Mouse (Mus musculus) neural tube, embryonic 14.5 days (tissue): ENCODE results near the gene Mbd4. TPM values are rescaled to one million over a fixed set of nuclear protein-coding genes. Genes with fewer than 3 reads are reported as not detected.

Source experiments
- ATAC-seq: fragments of 200-750 bp; cut with Nextera tagmentation; 2 replicates; pipeline ENCODE4 v1.8.0; 2017; ENCODE audit warnings: low read depth, mild to moderate bottlenecking, moderate TSS enrichment, moderate library complexity
- H3K27ac ChIP-seq: fragments of 300-500 bp; sonication (generic); 2 replicates; pipeline ENCODE4 v1.5.1; 2014; ENCODE audit warnings: low read depth, mild to moderate bottlenecking, control low read depth, low read length, moderate library complexity, mixed read lengths
- H3K27me3 ChIP-seq: fragments of 300-500 bp; sonication (generic); 2 replicates; pipeline ENCODE4 v1.6.1; 2014; ENCODE audit warnings: low read length; ENCODE audit not compliant: control insufficient read depth, insufficient read depth
- H3K36me3 ChIP-seq: fragments of 300-500 bp; sonication (generic); 2 replicates; pipeline ENCODE4 v1.6.1; 2014; ENCODE audit warnings: low read length, mixed read lengths; ENCODE audit not compliant: control insufficient read depth, insufficient read depth
- H3K4me1 ChIP-seq: fragments of 300-500 bp; sonication (generic); 2 replicates; pipeline ENCODE4 v1.6.1; 2014; ENCODE audit warnings: low read length; ENCODE audit not compliant: control insufficient read depth, insufficient read depth
- H3K4me2 ChIP-seq: fragments of 300-500 bp; sonication (generic); 2 replicates; pipeline ENCODE4 v1.6.1; 2014; ENCODE audit warnings: mild to moderate bottlenecking, low read depth, low read length, control low read depth
- H3K4me3 ChIP-seq: fragments of 300-500 bp; sonication (generic); 2 replicates; pipeline ENCODE4 v1.5.1; 2014; ENCODE audit warnings: low read depth, low read length, control low read depth, mixed read lengths
- H3K9ac ChIP-seq: fragments of 300-500 bp; sonication (generic); replicated peaks from 2 replicates; pipeline ENCODE4 v1.6.1; 2014; ENCODE audit warnings: low read depth, mild to moderate bottlenecking, control low read depth, low read length, mixed read lengths
- H3K9me3 ChIP-seq: fragments of 300-500 bp; sonication (generic); 2 replicates; pipeline ENCODE4 v1.6.1; 2016; ENCODE audit warnings: low read length; ENCODE audit not compliant: control insufficient read depth
- WGBS: fragments of 180-500 bp; shearing (Covaris S2); extraction: QIAGEN DNeasy Blood & Tissue Kit; methylation state at CpG from one replicate; pipeline ENCODE4 v1.1.7; 2014; 5-methylcytosine and 5-hydroxymethylcytosine counted together
- polyA plus RNA-seq: library from polyadenylated mRNA; unstranded; fragments of >200 nt; fragmentation: Nextera tagmentation; extraction: Ambion mirVana; gene quantifications from 2 replicates; pipeline ENCODE4 v1.2.1, GENCODE M21; 2014

Gene Mbd4
- polyA plus RNA-seq, 1 experiment from 2014 or later = 8.4 TPM

- no peaks in the 10 kb centered on the region for H3K9me3 ChIP-seq
- WGBS = under 1% methylated on average over 47 of the region's 47 CpGs
- peak within 1 kb of the TSS; percentile 78 for H3K4me2 ChIP-seq
- H3K4me3 ChIP-seq = peak within 1 kb of the TSS; percentile 97
- peak within 1 kb of the TSS; percentile 92 for H3K9ac ChIP-seq
- ATAC-seq = peak; percentile 87
- H3K27ac ChIP-seq = peak within 1 kb of the TSS; percentile 89
- H3K27me3 ChIP-seq = no peaks in the 10 kb centered on the region
- peaks cover 16% of the 10 kb centered on the region for H3K4me1 ChIP-seq
- peaks cover 35% of the 10 kb centered on the region for H3K36me3 ChIP-seq
Observed at GRCm38 (mm10) chr6:115808488-115809231, 44.5 kb downstream of the Mbd4 start, which contains the start of gene Rpl32. Gene Rpl32, minus strand, starts transcription at chr6:115808747.

- peak; percentile 19; the same call in 1 of the 2 replicates for ATAC-seq
- no peaks in the 10 kb centered on the region for H3K27me3 ChIP-seq
- under 1% methylated on average over 22 of the region's 22 CpGs for WGBS
Observed at GRCm38 (mm10) chr6:115808196-115808487, 45.0 kb downstream of the Mbd4 start.

GRCm38 (mm10) chr6:115807464-115808195 lies 45.5 kb downstream of the Mbd4 start:
- Histone ChIP-seq H3K27me3 (no peaks in the 10 kb centered on the region), H3K4me1 (peaks cover 16% of the 10 kb centered on the region), H3K4me2 (peak overlapping the region; percentile 78), H3K9ac (peak overlapping the region; percentile 92), H3K4me3 (peak overlapping the region; percentile 97), H3K9me3 (no peaks in the 10 kb centered on the region), H3K36me3 (peaks cover 44% of the 10 kb centered on the region), H3K27ac (peak overlapping the region; percentile 89)
- no peak for ATAC-seq
- 5% methylated on average over 15 of the region's 15 CpGs for WGBS

More at GRCm38 (mm10) chr6:115808196-115808487, 45.0 kb downstream of the Mbd4 start:
- H3K27ac ChIP-seq = peak overlapping the region; percentile 89
- H3K9ac ChIP-seq = peak overlapping the region; percentile 92
- H3K9me3 ChIP-seq = no peaks in the 10 kb centered on the region
- H3K36me3 ChIP-seq = peaks cover 40% of the 10 kb centered on the region
- peaks cover 16% of the 10 kb centered on the region for H3K4me1 ChIP-seq
- H3K4me3 ChIP-seq = peak overlapping the region; percentile 97
- peak overlapping the region; percentile 78 for H3K4me2 ChIP-seq

GRCm38 (mm10) chr6:115804432-115805192 lies 48.6 kb downstream of the Mbd4 start:
- H3K4me3 ChIP-seq = no peak overlapping the region
- H3K9ac ChIP-seq = no peak overlapping the region
- 57% methylated on average over 10 of the region's 10 CpGs for WGBS
- no peak overlapping the region for H3K4me2 ChIP-seq
- no peaks in the 10 kb centered on the region for H3K27me3 ChIP-seq
- H3K9me3 ChIP-seq = no peaks in the 10 kb centered on the region
- H3K27ac ChIP-seq = no peak overlapping the region
- peaks cover 16% of the 10 kb centered on the region for H3K4me1 ChIP-seq
- no peak for ATAC-seq
- peaks cover 69% of the 10 kb centered on the region for H3K36me3 ChIP-seq

- WGBS = 48% methylated on average over 16 of the region's 16 CpGs
- Histone ChIP-seq H3K9ac (no peak overlapping the region), H3K4me2 (no peak overlapping the region), H3K36me3 (peaks cover 77% of the 10 kb centered on the region), H3K27ac (no peak overlapping the region), H3K27me3 (no peaks in the 10 kb centered on the region), H3K4me1 (peaks cover 16% of the 10 kb centered on the region), H3K4me3 (no peak overlapping the region), H3K9me3 (no peaks in the 10 kb centered on the region)
- no peak for ATAC-seq
Observed at GRCm38 (mm10) chr6:115803541-115804382, 49.4 kb downstream of the Mbd4 start.

GRCm38 (mm10) chr6:115801811-115802210 lies 51.4 kb downstream of the Mbd4 start:
- H3K9me3 ChIP-seq = no peaks in the 10 kb centered on the region
- no peak overlapping the region for H3K4me3 ChIP-seq
- peaks cover 9% of the 10 kb centered on the region for H3K4me1 ChIP-seq
- 95% methylated on average over 3 of the region's 3 CpGs for WGBS
- peaks cover 90% of the 10 kb centered on the region for H3K36me3 ChIP-seq
- no peak overlapping the region for H3K4me2 ChIP-seq
- H3K9ac ChIP-seq = no peak overlapping the region
- no peaks in the 10 kb centered on the region for H3K27me3 ChIP-seq
- ATAC-seq = 0 out of 2 replicates have a peak, but pooled peaks have one; percentile 22
- no peak overlapping the region for H3K27ac ChIP-seq

GRCm38 (mm10) chr6:115792691-115793215 lies 60.4 kb downstream of the Mbd4 start:
- WGBS = 89% methylated on average over 20 of the region's 21 CpGs
- H3K27ac ChIP-seq = no peak overlapping the region
- H3K4me2 ChIP-seq = no peak overlapping the region
- ATAC-seq = no peak
- no peaks in the 10 kb centered on the region for H3K4me1 ChIP-seq
- H3K36me3 ChIP-seq = peaks cover 73% of the 10 kb centered on the region
- H3K9me3 ChIP-seq = no peaks in the 10 kb centered on the region
- no peak overlapping the region for H3K9ac ChIP-seq
- no peaks in the 10 kb centered on the region for H3K27me3 ChIP-seq
- no peak overlapping the region for H3K4me3 ChIP-seq
